Mouse (Mus musculus) myocyte (in vitro differentiated cells): Measurements from ENCODE around the gene Gne. TPM values are rescaled to one million over a fixed set of nuclear protein-coding genes. Genes with fewer than 3 reads are reported as not detected.
A peak's percentile ranks its signal among the peaks of the same experiment; 100 is the strongest.

ENCODE experiments used
- H3K27me3 ChIP-seq: one replicate; pipeline ENCODE4 v1.6.1; 2011; ENCODE audit not compliant: control insufficient read depth, insufficient read depth, insufficient read length
- H3K36me3 ChIP-seq: one replicate; pipeline ENCODE4 v1.6.1; 2011; ENCODE audit not compliant: control insufficient read depth, insufficient read depth
- H3K4me2 ChIP-seq: one replicate; pipeline ENCODE4 v1.6.1; 2011; ENCODE audit warnings: low read depth, control low read depth
- H3K4me3 ChIP-seq: one replicate; pipeline ENCODE4 v1.5.1; 2011; ENCODE audit warnings: mild to moderate bottlenecking, control low read depth, moderate library complexity
- H3K79me2 ChIP-seq: one replicate; pipeline ENCODE4 v1.6.1; 2011; ENCODE audit not compliant: control insufficient read depth, insufficient read depth
- H3ac ChIP-seq: one replicate; pipeline ENCODE4 v1.6.1; 2011; ENCODE audit not compliant: control insufficient read depth, insufficient read length
- CEBPB ChIP-seq: IDR thresholded peaks from 2 replicates; pipeline ENCODE4 v1.6.1; 2011; ENCODE audit warnings: mild to moderate bottlenecking, moderate library complexity; ENCODE audit not compliant: poor library complexity, insufficient read depth, severe bottlenecking
- E2F4 ChIP-seq: IDR thresholded peaks from one replicate; pipeline ENCODE4 v1.6.1; 2011; ENCODE audit warnings: mild to moderate bottlenecking, control low read depth, moderate library complexity; ENCODE audit not compliant: insufficient read depth
- MAX ChIP-seq: IDR thresholded peaks from one replicate; pipeline ENCODE4 v1.6.1; 2011; ENCODE audit warnings: low read depth, mild to moderate bottlenecking, control low read depth
- MYOD1 ChIP-seq, 3 experiments: IDR thresholded peaks; one replicate each; pipeline ENCODE4 v1.6.1; 2011; ENCODE audit warnings: control low read depth in 2 of 3, low read depth in 2 of 3, mild to moderate bottlenecking in 2 of 3, moderate library complexity in 1 of 3; ENCODE audit not compliant: insufficient read length in 2 of 3, control insufficient read depth in 1 of 3
- MYOG ChIP-seq, 3 experiments: IDR thresholded peaks; one replicate each; pipeline ENCODE4 v1.6.1; 2011; ENCODE audit warnings: control low read depth in 2 of 3, low read depth in 2 of 3, mild to moderate bottlenecking in 2 of 3; ENCODE audit not compliant: insufficient read length in 2 of 3, control insufficient read depth in 1 of 3, insufficient read depth in 1 of 3
- POLR2A ChIP-seq: IDR thresholded peaks from one replicate; pipeline ENCODE4 v1.6.1; 2011; ENCODE audit warnings: low read depth, mild to moderate bottlenecking, control low read depth, moderate library complexity; ENCODE audit not compliant: insufficient read length
- POLR2AphosphoS2 ChIP-seq: IDR thresholded peaks from one replicate; pipeline ENCODE4 v1.6.1; 2011; ENCODE audit warnings: low read depth, control low read depth; ENCODE audit not compliant: insufficient read length
- REST ChIP-seq: IDR thresholded peaks from one replicate; pipeline ENCODE4 v1.6.1; 2011; ENCODE audit warnings: mild to moderate bottlenecking, control low read depth, moderate library complexity; ENCODE audit not compliant: insufficient read depth, insufficient read length
- SRF ChIP-seq: IDR thresholded peaks from one replicate; pipeline ENCODE4 v1.6.1; 2011; ENCODE audit warnings: low read depth; ENCODE audit not compliant: control insufficient read depth, insufficient read length
- TCF12 ChIP-seq: IDR thresholded peaks from one replicate; pipeline ENCODE4 v1.6.1; 2011; ENCODE audit warnings: mild to moderate bottlenecking, control low read depth; ENCODE audit not compliant: poor library complexity, insufficient read depth, severe bottlenecking
- TCF3 ChIP-seq: IDR thresholded peaks from one replicate; pipeline ENCODE4 v1.6.1; 2011; ENCODE audit warnings: low read depth, control low read depth; ENCODE audit not compliant: insufficient read length
- USF1 ChIP-seq: IDR thresholded peaks from one replicate; pipeline ENCODE4 v1.6.1; 2011; ENCODE audit warnings: low read depth, mild to moderate bottlenecking, control low read depth, moderate library complexity
- polyA plus RNA-seq: library from polyadenylated mRNA; unstranded; fragments of >200 nt; fragmentation: generic; extraction: Trizol; gene quantifications from one replicate; pipeline ENCODE4 v1.2.1, GENCODE M21; 2012; ENCODE audit warnings: missing spikeins

Gne gene
- polyA plus RNA-seq, 1 experiment: 13.9 TPM

GRCm38 (mm10) chr4:44069411-44069810, 14.6 kb downstream of the Gne start:
- H3K4me2 ChIP-seq: no peak overlapping the region
- no peak for TF ChIP-seq SRF
- no peak for TF ChIP-seq USF1
- H3K79me2 ChIP-seq: peaks cover 10% of the 10 kb centered on the region
- H3K36me3 ChIP-seq: no peaks in the 10 kb centered on the region
- H3K4me3 ChIP-seq: no peak overlapping the region
- no peak overlapping the region for H3ac ChIP-seq
- H3K27me3 ChIP-seq: no peaks in the 10 kb centered on the region

DNA sequence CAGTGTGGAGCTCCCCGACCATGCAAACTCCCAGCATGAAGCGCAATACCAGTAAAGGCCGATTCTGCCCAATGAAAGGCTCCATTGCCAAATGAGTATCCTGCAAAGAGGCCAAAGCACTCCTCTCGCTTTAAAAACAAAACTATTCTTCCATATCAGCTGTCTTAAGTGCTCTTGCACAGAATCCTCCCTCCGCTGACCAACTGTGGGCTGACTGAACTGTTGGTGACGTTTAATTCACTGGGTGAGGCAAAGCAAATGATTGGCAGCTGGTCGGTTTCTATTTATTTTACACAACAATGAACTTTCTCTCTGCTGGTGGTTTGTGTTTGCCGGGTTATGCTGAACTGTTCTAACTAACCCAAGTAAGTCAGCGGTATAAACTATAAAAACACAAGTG, 15.2 kb downstream of the Gne start:
- TF ChIP-seq SRF (no peak), CEBPB (no peak), POLR2A (no peak), MYOD1 (IDR thresholded peaks at IDR 0.05; ENCODE audit: control insufficient read depth in 1 of 3, insufficient read length in 2 of 3, low read depth in 2 of 3) (no peak), TCF3 (no peak), USF1 (no peak), POLR2AphosphoS2 (no peak), MAX (no peak), REST (no peak), TCF12 (no peak), MYOG (IDR thresholded peaks at IDR 0.05; ENCODE audit: control insufficient read depth in 1 of 3, insufficient read depth in 1 of 3, insufficient read length in 2 of 3, low read depth in 2 of 3) (no peak), E2F4 (no peak)
- no peak overlapping the region for H3K4me2 ChIP-seq
- peaks cover 10% of the 10 kb centered on the region for H3K79me2 ChIP-seq
- no peaks in the 10 kb centered on the region for H3K36me3 ChIP-seq
- H3K27me3 ChIP-seq: no peaks in the 10 kb centered on the region
- no peak overlapping the region for H3ac ChIP-seq
- H3K4me3 ChIP-seq: no peak overlapping the region

DNA sequence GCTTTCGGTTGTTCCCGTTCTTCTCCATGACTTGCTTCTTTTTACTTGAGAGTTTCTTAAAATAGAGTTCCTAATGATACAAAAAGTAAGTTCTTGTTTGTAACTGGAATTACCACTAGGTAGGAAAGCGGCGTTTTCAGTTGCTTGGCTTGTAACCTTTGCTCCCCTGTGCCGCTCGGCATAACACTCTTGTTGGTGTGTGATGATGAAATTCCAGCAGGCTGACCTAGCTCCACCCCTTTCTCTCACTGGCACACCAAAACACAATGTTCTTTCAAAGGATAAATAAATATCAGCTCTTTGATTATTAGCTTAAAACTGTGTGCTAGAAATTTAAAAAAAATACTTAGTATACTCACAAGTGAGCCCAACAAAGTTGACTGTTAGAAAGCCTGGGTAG, 17.1 kb downstream of the Gne start:
- H3ac ChIP-seq: no peak overlapping the region
- H3K36me3 ChIP-seq: no peaks in the 10 kb centered on the region
- no peak for TF ChIP-seq MYOD1 (IDR thresholded peaks at IDR 0.05; ENCODE audit: control insufficient read depth in 1 of 3, insufficient read length in 2 of 3, low read depth in 2 of 3)
- TF ChIP-seq SRF: no peak
- no peak for TF ChIP-seq REST
- TF ChIP-seq POLR2A: no peak
- no peak for TF ChIP-seq TCF3
- no peak for TF ChIP-seq MYOG (IDR thresholded peaks at IDR 0.05; ENCODE audit: control insufficient read depth in 1 of 3, insufficient read depth in 1 of 3, insufficient read length in 2 of 3, low read depth in 2 of 3)
- TF ChIP-seq TCF12: no peak
- no peak for TF ChIP-seq E2F4
- no peak for TF ChIP-seq CEBPB
- TF ChIP-seq POLR2AphosphoS2: no peak
- TF ChIP-seq USF1: no peak
- no peak for TF ChIP-seq MAX

DNA sequence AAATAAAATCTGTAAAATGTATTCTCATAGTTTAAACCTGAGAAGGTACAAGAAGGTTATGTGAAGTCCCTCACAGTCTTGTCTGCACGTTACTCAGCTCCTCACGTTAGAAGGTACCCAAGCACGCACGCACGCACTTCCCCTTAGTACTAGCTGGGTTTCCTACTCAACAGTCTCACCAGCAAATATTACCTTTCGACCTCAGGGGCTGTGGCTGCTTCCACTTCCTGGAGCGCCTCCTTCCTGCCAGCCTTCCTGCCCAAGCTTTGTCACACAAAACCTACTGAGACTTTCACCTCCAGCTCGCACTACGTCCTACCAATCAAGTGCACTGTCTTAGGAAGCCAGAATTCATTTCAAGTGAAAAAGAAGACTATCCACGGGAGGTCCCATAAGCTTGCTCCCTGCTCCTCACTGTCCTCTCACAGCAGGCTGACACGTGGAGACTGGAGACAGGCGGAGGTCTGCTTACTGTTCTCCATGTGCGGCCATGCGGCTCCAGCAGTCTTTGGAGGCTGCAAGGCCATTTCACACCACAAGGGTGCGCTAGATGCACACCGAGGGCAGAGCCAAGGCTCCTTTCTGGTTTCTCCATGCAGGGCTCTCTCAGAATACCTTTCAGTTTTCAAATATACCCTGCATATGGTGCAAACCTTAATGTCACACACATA, 18.5 kb downstream of the Gne start:
- no peak overlapping the region for H3K4me2 ChIP-seq
- H3K79me2 ChIP-seq: peaks cover 3% of the 10 kb centered on the region
- H3K4me3 ChIP-seq: no peak overlapping the region
- H3K27me3 ChIP-seq: no peaks in the 10 kb centered on the region
- no peaks in the 10 kb centered on the region for H3K36me3 ChIP-seq
- TF ChIP-seq MYOG (IDR thresholded peaks at IDR 0.05; ENCODE audit: control insufficient read depth in 1 of 3, insufficient read depth in 1 of 3, insufficient read length in 2 of 3, low read depth in 2 of 3): peak in 1 of 3 experiments; percentile 4
- no peak for TF ChIP-seq MAX
- TF ChIP-seq TCF3: no peak
- H3ac ChIP-seq: no peak overlapping the region

More for the DNA sequence above, 17.1 kb downstream of the Gne start:
- H3K4me3 ChIP-seq: no peak overlapping the region
- H3K79me2 ChIP-seq: peaks cover 10% of the 10 kb centered on the region
- H3K27me3 ChIP-seq: no peaks in the 10 kb centered on the region
- no peak overlapping the region for H3K4me2 ChIP-seq

DNA sequence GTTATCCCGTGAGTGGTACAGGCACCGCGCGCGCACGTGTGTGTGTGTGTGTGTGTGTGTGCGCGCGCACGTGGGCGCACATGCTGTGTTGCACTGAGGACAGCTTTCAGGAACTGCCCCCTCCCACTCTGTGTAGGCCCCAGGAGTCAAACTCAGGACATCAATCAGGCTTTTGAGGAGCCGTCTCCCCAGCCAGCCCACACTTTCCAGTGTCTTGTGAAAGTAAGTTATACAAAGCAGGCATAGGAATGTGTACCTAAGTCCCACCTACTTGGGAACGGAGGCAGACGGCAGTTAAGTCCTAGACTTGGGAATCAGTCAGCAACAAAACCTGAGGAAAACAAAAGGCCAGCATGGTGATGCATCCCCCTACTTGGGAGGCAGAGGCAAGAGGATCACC, 21.2 kb downstream of the Gne start:
- Histone ChIP-seq H3K4me3 (no peak overlapping the region), H3K4me2 (no peak overlapping the region), H3K36me3 (no peaks in the 10 kb centered on the region), H3K27me3 (no peaks in the 10 kb centered on the region), H3K79me2 (no peaks in the 10 kb centered on the region), H3ac (no peak overlapping the region)
- TF ChIP-seq TCF12 (no peak), REST (no peak), POLR2A (no peak), TCF3 (no peak), E2F4 (no peak)
